Mouse (Mus musculus) heart, embryonic 14.5 days (tissue): ENCODE measurements at regions not wholly inside any gene's neighbourhood (a gene's known extent, or its start where the extent isn't known, plus 50 kb on each side); places are given as distances from the start of the nearest gene placed in this dataset.

Experiments
- ATAC-seq: fragments of 200-750 bp; cut with Nextera tagmentation; 2 replicates; pipeline ENCODE4 v1.8.0; 2017; ENCODE audit warnings: low read depth, moderate TSS enrichment; ENCODE audit not compliant: insufficient number of reproducible peaks, insufficient read depth, low FRiP score
- H3K27ac ChIP-seq, 2 experiments: fragments of 200-500 bp in 1 of 2; fragments of 300-500 bp in 1 of 2; sonication (generic) in 1 of 2; replicated peaks in 1 of 2; 2 replicates each; pipeline ENCODE4 v1.5.1; 2012 to 2014; ENCODE audit warnings: low read depth in 2 of 2, low read length in 2 of 2, control low read depth in 1 of 2, mild to moderate bottlenecking in 1 of 2, mixed read lengths in 1 of 2; ENCODE audit not compliant: control insufficient read depth in 1 of 2, insufficient read depth in 1 of 2
- H3K27me3 ChIP-seq: fragments of 300-500 bp; sonication (generic); 2 replicates; pipeline ENCODE4 v1.6.1; 2014; ENCODE audit warnings: mild to moderate bottlenecking, low read length, control low read depth; ENCODE audit not compliant: control insufficient read depth, insufficient read depth
- H3K36me3 ChIP-seq: fragments of 300-500 bp; sonication (generic); 2 replicates; pipeline ENCODE4 v1.6.1; 2014; ENCODE audit warnings: mild to moderate bottlenecking, control low read depth, low read length, mixed read lengths; ENCODE audit not compliant: control insufficient read depth, insufficient read depth
- H3K4me1 ChIP-seq, 2 experiments: fragments of 200-500 bp in 1 of 2; fragments of 300-500 bp in 1 of 2; sonication (generic) in 1 of 2; 2 replicates each; pipeline ENCODE4 v1.6.1; 2012 to 2014; ENCODE audit warnings: low read length in 2 of 2, control low read depth in 1 of 2, mixed read lengths in 1 of 2; ENCODE audit not compliant: control insufficient read depth in 2 of 2, insufficient read depth in 2 of 2
- H3K4me2 ChIP-seq: fragments of 300-500 bp; sonication (generic); 2 replicates; pipeline ENCODE4 v1.6.1; 2014; ENCODE audit warnings: mild to moderate bottlenecking, low read length
- H3K4me3 ChIP-seq, 2 experiments: fragments of 200-500 bp in 1 of 2; fragments of 300-500 bp in 1 of 2; sonication (generic) in 1 of 2; 2 replicates each; pipeline ENCODE4 v1.5.1; 2012 to 2014; ENCODE audit warnings: low read length in 2 of 2, mild to moderate bottlenecking in 2 of 2, control low read depth in 1 of 2, low read depth in 1 of 2, moderate library complexity in 1 of 2; ENCODE audit not compliant: control insufficient read depth in 1 of 2, insufficient read depth in 1 of 2
- H3K9ac ChIP-seq: fragments of 300-500 bp; sonication (generic); 2 replicates; pipeline ENCODE4 v1.6.1; 2014; ENCODE audit warnings: mild to moderate bottlenecking, low read length
- H3K9me3 ChIP-seq: fragments of 300-500 bp; sonication (generic); 2 replicates; pipeline ENCODE4 v1.6.1; 2016; ENCODE audit warnings: low read length, control low read depth; ENCODE audit not compliant: control insufficient read depth
- WGBS: fragments of 180-500 bp; shearing (Covaris S2); extraction: QIAGEN DNeasy Blood & Tissue Kit; methylation state at CpG from one replicate; pipeline ENCODE4 v1.1.7; 2014; 5-methylcytosine and 5-hydroxymethylcytosine counted together

DNA sequence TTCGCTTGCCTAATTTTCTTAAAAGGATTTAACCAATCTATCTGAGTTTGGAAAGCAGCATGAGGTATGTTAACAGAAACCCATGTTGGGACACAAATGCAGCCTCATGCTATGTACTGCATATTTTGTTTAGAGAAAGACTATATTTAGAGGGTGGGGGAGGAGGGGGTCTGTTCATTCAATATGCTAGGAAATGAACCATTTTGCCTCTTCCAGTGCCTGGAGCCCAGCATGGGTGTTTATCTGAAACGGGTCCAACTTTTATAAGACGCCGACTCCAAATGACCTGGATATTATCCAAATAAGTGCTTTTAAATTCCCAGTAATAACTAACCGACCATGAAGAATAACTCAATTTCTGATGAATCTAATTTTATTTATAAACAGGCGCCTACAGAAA lies 278.2 kb upstream of the Chd6 start:
- H3K27me3 ChIP-seq = no peaks in the 10 kb centered on the region
- H3K27ac ChIP-seq = no peak overlapping the region
- no peaks in the 10 kb centered on the region for H3K36me3 ChIP-seq
- H3K4me3 ChIP-seq = no peak overlapping the region
- no peak overlapping the region for H3K4me2 ChIP-seq
- no peak overlapping the region for H3K9ac ChIP-seq
- WGBS = 78% methylated on average over 6 of the region's 6 CpGs
- H3K4me1 ChIP-seq = no peaks in the 10 kb centered on the region
- no peak for ATAC-seq
- no peaks in the 10 kb centered on the region for H3K9me3 ChIP-seq

DNA sequence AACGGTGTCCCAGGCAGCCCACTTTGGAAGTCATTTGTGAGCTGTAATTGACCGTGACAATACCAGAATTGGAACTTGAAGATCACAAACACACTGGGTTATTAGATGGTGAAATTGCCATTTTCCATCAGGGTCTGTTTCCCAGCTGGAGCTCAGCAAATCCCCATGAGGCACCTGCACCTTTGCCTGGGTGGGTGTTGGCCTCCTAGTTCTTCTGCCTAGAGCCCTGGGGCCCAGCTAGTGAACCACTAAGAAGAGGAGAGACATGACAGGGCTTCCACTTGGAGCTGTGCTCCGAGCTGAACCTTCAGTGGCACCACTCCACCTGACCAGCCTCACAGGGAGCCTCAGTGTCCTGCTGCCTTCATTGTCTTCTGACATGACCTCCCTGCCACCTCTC lies 273.5 kb upstream of the Chd6 start:
- H3K36me3 ChIP-seq = no peaks in the 10 kb centered on the region
- H3K4me3 ChIP-seq = no peak overlapping the region
- no peak overlapping the region for H3K27ac ChIP-seq
- ATAC-seq = no peak
- H3K9ac ChIP-seq = no peak overlapping the region
- H3K27me3 ChIP-seq = no peaks in the 10 kb centered on the region
- no peak overlapping the region for H3K4me2 ChIP-seq
- 75% methylated on average over 3 of the region's 3 CpGs for WGBS
- no peaks in the 10 kb centered on the region for H3K9me3 ChIP-seq
- H3K4me1 ChIP-seq = no peaks in the 10 kb centered on the region

DNA sequence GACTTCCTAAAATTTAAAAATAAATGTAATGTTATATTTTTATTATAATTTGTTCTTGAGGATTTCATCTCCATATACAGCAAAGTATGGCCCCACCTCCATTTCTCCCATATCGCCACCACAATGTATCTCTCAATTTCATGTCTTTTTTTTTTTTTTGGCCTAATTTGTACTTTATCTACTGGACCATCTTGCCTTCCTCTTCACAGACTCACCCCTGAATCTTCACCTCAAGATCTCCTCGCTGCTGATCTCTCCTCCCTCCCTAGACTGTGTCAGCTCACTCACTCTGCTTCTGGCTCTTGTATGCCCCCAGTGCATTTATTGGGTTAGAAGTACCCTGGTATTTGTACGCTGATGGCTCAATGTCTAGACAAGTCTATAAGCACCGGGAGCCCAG lies 269.4 kb upstream of the Chd6 start:
- no peak overlapping the region for H3K9ac ChIP-seq
- 84% methylated on average over 4 of the region's 4 CpGs for WGBS
- H3K36me3 ChIP-seq = no peaks in the 10 kb centered on the region
- ATAC-seq = no peak
- no peaks in the 10 kb centered on the region for H3K9me3 ChIP-seq
- no peak overlapping the region for H3K27ac ChIP-seq
- H3K4me2 ChIP-seq = no peak overlapping the region
- H3K4me1 ChIP-seq = no peaks in the 10 kb centered on the region
- no peaks in the 10 kb centered on the region for H3K27me3 ChIP-seq
- H3K4me3 ChIP-seq = no peak overlapping the region

DNA sequence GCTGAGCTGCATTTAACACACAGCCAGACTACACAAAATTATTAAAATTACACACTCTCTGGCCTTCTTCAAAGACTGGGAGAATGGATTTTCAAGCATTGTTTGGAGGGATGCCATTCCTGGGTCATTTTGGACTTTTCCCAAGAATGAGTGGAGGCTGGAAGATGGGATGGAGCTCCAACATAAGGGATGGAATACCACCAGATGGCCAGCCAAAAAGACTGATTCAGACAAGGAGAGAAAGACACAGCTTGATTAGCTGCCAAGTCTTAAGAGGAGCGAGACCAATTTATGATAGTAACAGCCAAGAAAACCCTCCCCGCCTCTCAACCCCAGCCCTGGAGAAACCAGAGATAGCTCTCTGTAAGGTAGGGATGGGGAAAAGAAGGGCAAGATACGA lies 253.4 kb upstream of the Chd6 start:
- Histone ChIP-seq H3K9ac (no peak overlapping the region), H3K4me3 (no peak overlapping the region), H3K36me3 (no peaks in the 10 kb centered on the region), H3K27me3 (no peaks in the 10 kb centered on the region), H3K9me3 (no peaks in the 10 kb centered on the region), H3K4me2 (no peak overlapping the region), H3K27ac (no peak overlapping the region), H3K4me1 (no peaks in the 10 kb centered on the region)
- no peak for ATAC-seq
- 66% methylated on average over 3 of the region's 3 CpGs for WGBS

DNA sequence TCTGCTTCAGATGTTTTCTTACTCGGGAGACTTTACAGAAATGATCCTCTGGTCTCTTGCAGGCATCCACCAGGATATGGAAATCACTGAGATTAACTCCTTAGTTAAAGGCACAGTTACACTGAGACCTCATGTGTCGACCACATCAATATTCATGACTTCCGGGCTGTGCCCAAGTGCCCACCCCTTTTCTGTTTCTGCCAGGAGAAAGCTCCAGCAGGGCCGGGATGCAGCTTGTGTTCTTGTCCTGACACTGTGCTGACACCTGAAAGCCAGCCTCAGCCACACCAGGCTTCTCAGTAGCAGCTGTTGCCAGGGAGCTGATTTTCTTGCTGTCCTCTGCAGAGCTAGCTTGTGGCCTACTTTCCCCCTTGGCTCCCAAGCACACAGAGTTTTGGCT lies 240.2 kb upstream of the Chd6 start:
- no peaks in the 10 kb centered on the region for H3K27me3 ChIP-seq
- H3K9ac ChIP-seq = no peak overlapping the region
- H3K9me3 ChIP-seq = no peaks in the 10 kb centered on the region
- 44% methylated on average over 4 of the region's 4 CpGs for WGBS
- no peak overlapping the region for H3K4me2 ChIP-seq
- no peaks in the 10 kb centered on the region for H3K4me1 ChIP-seq
- H3K36me3 ChIP-seq = no peaks in the 10 kb centered on the region
- H3K4me3 ChIP-seq = no peak overlapping the region
- no peak overlapping the region for H3K27ac ChIP-seq
- ATAC-seq = no peak

DNA sequence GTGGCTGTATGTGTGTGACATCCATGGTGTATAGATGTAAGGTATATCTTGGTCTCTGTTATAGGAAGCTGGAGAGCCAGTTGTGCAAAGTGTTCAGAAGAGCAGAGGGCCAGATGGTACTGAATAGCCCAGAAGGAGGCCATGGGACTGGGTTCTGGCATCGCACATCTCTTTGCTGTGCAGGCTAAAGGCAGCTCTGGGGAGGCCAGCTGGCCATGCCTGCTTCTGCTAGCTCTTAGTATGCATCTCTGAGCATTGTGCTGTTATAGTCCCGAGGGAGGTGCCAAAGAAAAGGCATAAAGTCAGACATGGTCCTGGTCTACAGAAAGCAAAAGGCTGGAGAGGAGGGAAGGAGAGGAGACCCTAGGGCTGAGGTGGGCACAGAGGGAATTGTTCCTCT lies 235.1 kb upstream of the Chd6 start:
- Histone ChIP-seq H3K36me3 (no peaks in the 10 kb centered on the region), H3K4me1 (peaks cover 8 to 10% of the 10 kb centered on the region in 2 experiments; a peak in 2 of 4 replicates), H3K9ac (no peak overlapping the region), H3K27ac (no peak overlapping the region), H3K4me3 (no peak overlapping the region), H3K27me3 (0 out of 2 replicates have a peak, but pooled peaks cover 8% of the 10 kb centered on the region), H3K9me3 (no peaks in the 10 kb centered on the region), H3K4me2 (no peak overlapping the region)
- no peak for ATAC-seq
- 79% methylated on average over 2 of the region's 2 CpGs for WGBS

DNA sequence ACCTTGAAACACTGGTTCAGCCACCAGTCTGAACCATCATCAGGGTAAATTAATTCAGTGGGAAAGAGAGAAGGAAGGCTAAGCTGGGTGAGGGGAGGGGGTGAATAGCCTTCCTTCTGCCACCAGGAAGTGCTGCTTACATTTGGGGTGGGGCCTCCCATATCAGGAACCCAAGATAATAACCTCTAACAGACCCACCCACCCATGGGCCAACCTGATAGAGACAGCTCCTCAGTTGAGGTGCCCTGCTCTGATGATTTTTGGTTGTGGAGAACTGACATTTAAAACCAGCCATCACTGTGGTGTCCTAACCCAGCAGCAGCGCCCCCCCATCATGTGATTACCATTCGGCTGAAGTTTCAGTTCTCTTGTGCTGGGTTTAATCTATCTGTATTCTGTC lies 233.8 kb upstream of the Chd6 start:
- H3K4me3 ChIP-seq = no peak overlapping the region
- H3K27me3 ChIP-seq = 0 out of 2 replicates have a peak, but pooled peaks cover 8% of the 10 kb centered on the region
- ATAC-seq = no peak
- no peaks in the 10 kb centered on the region for H3K36me3 ChIP-seq
- WGBS = 93% methylated on average over 2 of the region's 2 CpGs
- no peak overlapping the region for H3K9ac ChIP-seq
- no peak overlapping the region for H3K4me2 ChIP-seq
- peaks cover 8 to 10% of the 10 kb centered on the region in 2 experiments; a peak in 2 of 4 replicates for H3K4me1 ChIP-seq
- no peak overlapping the region for H3K27ac ChIP-seq
- H3K9me3 ChIP-seq = no peaks in the 10 kb centered on the region

DNA sequence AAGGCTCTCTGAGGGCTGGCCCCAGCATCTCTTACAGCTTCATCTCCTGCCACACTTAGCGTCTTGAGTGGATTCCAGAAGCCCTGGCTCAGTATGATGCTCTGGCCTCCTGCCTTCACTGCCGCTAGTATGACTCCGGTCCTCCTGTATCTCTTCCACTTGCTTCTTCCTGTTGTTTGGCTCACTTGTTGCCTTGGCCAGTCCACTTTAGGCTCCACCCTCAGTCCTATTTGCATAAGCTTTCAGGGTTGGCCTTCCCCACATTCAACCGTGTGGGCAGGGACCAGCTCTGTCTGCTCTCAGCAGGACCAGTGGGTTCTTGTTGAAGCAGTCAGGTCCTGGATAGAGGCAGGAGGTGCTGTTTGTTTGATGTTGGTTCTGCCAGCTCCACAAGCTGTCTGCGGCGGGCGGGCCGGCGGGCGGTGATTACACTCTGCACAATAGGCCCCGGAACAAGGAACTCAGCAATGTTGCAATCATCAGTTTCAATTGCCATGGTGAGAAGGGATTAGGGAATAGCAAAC lies 232.6 kb upstream of the Chd6 start:
- Histone ChIP-seq H3K4me3 (peak overlapping the region in 1 of 2 experiments; percentile 13; a peak in 2 of 4 replicates), H3K9ac (no peak overlapping the region), H3K36me3 (no peaks in the 10 kb centered on the region), H3K27me3 (0 out of 2 replicates have a peak, but pooled peaks cover 8% of the 10 kb centered on the region), H3K4me1 (peaks cover 8 to 10% of the 10 kb centered on the region in 2 experiments; a peak in 2 of 4 replicates), H3K9me3 (no peaks in the 10 kb centered on the region), H3K4me2 (peak overlapping the region; percentile 59), H3K27ac (no peak overlapping the region)
- peak; percentile 44 for ATAC-seq
- 0% methylated on average over 11 of the region's 11 CpGs for WGBS
